ENCODE assay signal across 8 mouse cellular contexts in genomic region chr3:157534786-157535415, GRCm38 (mm10). TPM values are rescaled to one million over a fixed set of nuclear protein-coding genes. Genes with fewer than 3 reads are reported as not detected.
DNase-seq lines count a peak whose midpoint lies in the region; ATAC-seq lines count a peak whose summit lies in the region.

No protein-coding gene starts in this region.

- H3K9me3 ChIP-seq in embryonic facial prominence, embryonic 13.5 days, result no peaks in the 10 kb centered on the region
- H3K9me3 ChIP-seq in hindbrain, embryonic 15.5 days, result no peaks in the 10 kb centered on the region
- peaks cover 11% of the 10 kb centered on the region for H3K9me3 ChIP-seq in megakaryocyte, embryonic 14.5 days

- H3K4me2 ChIP-seq in embryonic facial prominence, embryonic 13.5 days, result peak overlapping the region; percentile 78
- H3K4me2 ChIP-seq in hindbrain, embryonic 15.5 days, result peak overlapping the region; percentile 81

- peaks cover 27% of the 10 kb centered on the region for H3K36me3 ChIP-seq in embryonic facial prominence, embryonic 13.5 days
- H3K36me3 ChIP-seq in hindbrain, embryonic 15.5 days, result peaks cover 14% of the 10 kb centered on the region
- H3K36me3 ChIP-seq in megakaryocyte, embryonic 14.5 days (replicated peaks; ENCODE audit: low read length), result peaks cover 31% of the 10 kb centered on the region

- H3K27me3 ChIP-seq in embryonic facial prominence, embryonic 13.5 days, result peaks cover 33% of the 10 kb centered on the region
- H3K27me3 ChIP-seq in hindbrain, embryonic 15.5 days, result peaks cover 25% of the 10 kb centered on the region
- H3K27me3 ChIP-seq in megakaryocyte, embryonic 14.5 days (replicated peaks), result peaks cover 22% of the 10 kb centered on the region

- H3K27ac ChIP-seq in embryonic facial prominence, embryonic 13.5 days, result peak overlapping the region; percentile 93
- peak overlapping the region; percentile 95 for H3K27ac ChIP-seq in hindbrain, embryonic 15.5 days (replicated peaks)

- WGBS in embryonic facial prominence, embryonic 13.5 days, result 3% methylated on average over 15 of the region's 15 CpGs
- WGBS in hindbrain, embryonic 15.5 days, result 5% methylated on average over 15 of the region's 15 CpGs

- H3K4me3 ChIP-seq in embryonic facial prominence, embryonic 13.5 days, result peak overlapping the region; percentile 88
- H3K4me3 ChIP-seq in hindbrain, embryonic 15.5 days, result peak overlapping the region; percentile 70
- peak overlapping the region; percentile 98 for H3K4me3 ChIP-seq in megakaryocyte, embryonic 14.5 days (replicated peaks)

- H3K9ac ChIP-seq in embryonic facial prominence, embryonic 13.5 days, result peak overlapping the region; percentile 93
- H3K9ac ChIP-seq in hindbrain, embryonic 15.5 days, result peak overlapping the region; percentile 68

- peaks cover 8% of the 10 kb centered on the region; the same call in 1 of the 2 replicates for H3K4me1 ChIP-seq in embryonic facial prominence, embryonic 13.5 days
- peaks cover 13% of the 10 kb centered on the region for H3K4me1 ChIP-seq in hindbrain, embryonic 15.5 days (replicated peaks)
- peaks cover 32% of the 10 kb centered on the region for H3K4me1 ChIP-seq in megakaryocyte, embryonic 14.5 days

- peak; percentile 18 for ATAC-seq in CD4-positive, CD25-positive, alpha-beta regulatory T cell, adult 4 months
- ATAC-seq in embryonic facial prominence, embryonic 13.5 days (ENCODE audit: insufficient number of reproducible peaks, insufficient read depth, low FRiP score, low TSS enrichment, low read depth), result no peak
- ATAC-seq in hindbrain, embryonic 15.5 days (ENCODE audit: low FRiP score, low read depth), result peak; percentile 37

- DNase-seq in embryo, embryonic 10.5 days (ENCODE audit: low spot score), result peak; percentile 49
- DNase-seq in embryo, embryonic 11 days, result no peak
- no peak for DNase-seq in ovary, postnatal 14 days (ENCODE audit: low spot score)
- no peak for DNase-seq in thymus, postnatal 36 days

RNA-seq across cellular contexts. Expression of gene Zranb2, which starts 0.9 kb away (rescaled TPM):
- polyA plus RNA-seq in CD4-positive, CD25-positive, alpha-beta regulatory T cell, adult 4 months (2017; shearing (Covaris generic)), result 10 to 100 TPM; 70.0 to 71.3 TPM
- 118 and 123 TPM in 2 replicates for polyA plus RNA-seq in embryonic facial prominence, embryonic 13.5 days (2015; fragmentation: Nextera tagmentation; extraction: Ambion mirVana)
- polyA plus RNA-seq in hindbrain, embryonic 15.5 days (2015; fragmentation: Nextera tagmentation; extraction: Ambion mirVana), result 95.7 and 103 TPM in 2 replicates
- 1.5 and 8.4 TPM in 2 replicates for polyA plus RNA-seq in megakaryocyte, embryonic 14.5 days (2012; ENCODE audit: insufficient read depth, low replicate concordance)

RNA-seq across cellular contexts. Expression of gene Ptger3, which starts 31.8 kb away (rescaled TPM):
- polyA plus RNA-seq in CD4-positive, CD25-positive, alpha-beta regulatory T cell, adult 4 months (2017; shearing (Covaris generic)), result under 1 TPM; 0.34 to 0.52 TPM
- 6.6 and 8.4 TPM in 2 replicates for polyA plus RNA-seq in embryonic facial prominence, embryonic 13.5 days (2015; fragmentation: Nextera tagmentation; extraction: Ambion mirVana)
- polyA plus RNA-seq in hindbrain, embryonic 15.5 days (2015; fragmentation: Nextera tagmentation; extraction: Ambion mirVana), result 6.1 and 7.6 TPM in 2 replicates
- polyA plus RNA-seq in megakaryocyte, embryonic 14.5 days (2012; ENCODE audit: insufficient read depth, low replicate concordance), result 48.8 and 121 TPM in 2 replicates
